Mouse (Mus musculus) MEL (cell line): ENCODE data around the gene Rangap1.

ENCODE experiments used
- BHLHE40 ChIP-seq: IDR thresholded peaks from 2 replicates; pipeline ENCODE4 v1.6.1; 2012; ENCODE audit warnings: low read depth, mild to moderate bottlenecking, inconsistent platforms, low read length, improper control_type of control experiment, borderline replicate concordance
- CTCF ChIP-seq, 3 experiments: IDR thresholded peaks in 2 of 3; conservative IDR thresholded peaks in 1 of 3; 2 replicates each; pipeline ENCODE4 v1.5.1; 2011 to 2012; ENCODE audit warnings: low read length in 3 of 3, low read depth in 2 of 3, mild to moderate bottlenecking in 2 of 3, improper control_type of control experiment in 1 of 3, inconsistent platforms in 1 of 3, mixed read lengths in 1 of 3, moderate library complexity in 1 of 3; ENCODE audit not compliant: control insufficient read depth in 1 of 3, insufficient read depth in 1 of 3, poor library complexity in 1 of 3, severe bottlenecking in 1 of 3

DNA sequence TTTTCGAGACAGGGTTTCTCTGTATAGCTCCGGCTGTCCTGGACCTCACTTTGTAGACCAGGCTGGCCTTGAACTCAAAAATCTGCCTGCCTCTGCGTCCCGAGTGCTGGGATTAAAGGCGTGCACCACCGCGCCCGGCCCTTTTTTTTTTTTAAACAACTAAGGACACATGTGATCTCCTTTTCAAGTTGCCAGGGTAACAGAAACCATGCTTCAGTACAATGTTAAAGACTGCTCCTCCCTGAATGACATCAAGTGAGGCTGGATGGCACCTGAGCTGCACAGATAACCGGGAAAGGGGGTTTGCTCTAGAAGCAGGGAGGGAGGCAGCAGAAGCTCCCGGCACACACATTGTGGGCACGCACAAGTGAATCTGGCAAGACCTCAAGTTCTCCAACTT is 36.3 kb downstream of the Rangap1 start:
- TF ChIP-seq CTCF (IDR thresholded peaks at IDR 0.05 in 2 of 3, conservative IDR thresholded peaks at IDR 0.05 in 1 of 3; ENCODE audit: control insufficient read depth in 1 of 3, insufficient read depth in 1 of 3, low read depth in 2 of 3, low read length in 3 of 3, poor library complexity in 1 of 3, severe bottlenecking in 1 of 3) (no peak), BHLHE40 (no peak)
